Mouse (Mus musculus) right cerebral cortex, adult 18-20 months (tissue): ENCODE measurements around the gene Rnaseh2a.
A peak's percentile ranks its signal among the peaks of the same experiment; 100 is the strongest.
"Not testable (repeated sequence)": the region's sequence is repeated elsewhere in the genome, so short reads cannot be mapped to it uniquely, and the experiment has no call there.

Experiments used
- DNase-seq: peaks from one replicate; pipeline ENCODE4 v3.0.0; 2022; ENCODE audit warnings: mixed read lengths

Gene Rnaseh2a

DNA sequence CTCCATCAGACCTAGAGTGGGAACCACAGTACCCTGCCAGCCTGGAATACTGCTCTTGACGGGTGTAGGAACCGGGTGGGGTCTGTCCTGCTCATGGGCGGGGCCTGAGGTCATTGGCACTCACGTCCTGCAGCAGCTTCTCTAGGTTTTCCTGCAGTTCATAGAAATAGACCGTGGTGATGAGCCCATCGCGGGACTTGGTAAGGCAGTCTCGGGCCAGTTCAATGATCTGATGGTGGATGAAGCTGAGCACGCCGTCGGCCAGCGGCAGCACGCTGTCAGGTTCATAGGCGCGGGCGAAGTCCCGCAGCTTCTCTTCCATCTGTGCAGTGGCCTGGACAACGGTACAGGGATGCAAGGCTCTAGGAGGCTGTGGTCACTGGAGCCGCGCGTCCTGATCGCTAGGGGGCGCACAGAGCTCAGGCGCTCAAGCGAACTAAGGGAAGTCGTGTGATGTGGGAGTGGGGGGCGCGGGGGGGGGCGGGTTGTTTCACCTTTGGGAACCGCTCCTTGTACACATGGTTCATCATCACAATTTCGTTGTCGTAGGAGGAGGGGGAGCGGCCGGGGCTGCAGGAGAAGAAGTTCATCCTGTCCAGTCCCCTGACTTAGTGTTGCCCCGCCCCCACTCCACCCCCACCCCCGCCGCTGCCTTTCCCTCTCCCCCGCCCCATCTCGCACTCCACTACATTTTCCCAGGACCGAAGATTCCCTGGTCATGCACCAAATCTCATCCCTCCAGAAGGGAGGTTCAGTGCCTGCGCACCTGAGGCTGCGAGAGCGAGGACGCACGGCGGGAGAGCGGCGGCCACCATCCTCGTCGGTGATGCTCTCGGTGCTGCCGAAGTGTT is 40.9 kb downstream of the Rnaseh2a start:
- peak; percentile 63 for DNase-seq

- no peak for DNase-seq
Measured at GRCm38 (mm10) chr8:84927513-84927912, 42.1 kb downstream of the Rnaseh2a start.

- DNase-seq: no peak
Measured at GRCm38 (mm10) chr8:84925557-84925956, 44.0 kb downstream of the Rnaseh2a start.

GRCm38 (mm10) chr8:84921596-84921995 is 48.0 kb downstream of the Rnaseh2a start:
- no peak for DNase-seq

- no peak for DNase-seq
Measured at GRCm38 (mm10) chr8:84918646-84919045, 50.9 kb downstream of the Rnaseh2a start.

GRCm38 (mm10) chr8:84917781-84918180 is 51.8 kb downstream of the Rnaseh2a start:
- DNase-seq: no peak

DNA sequence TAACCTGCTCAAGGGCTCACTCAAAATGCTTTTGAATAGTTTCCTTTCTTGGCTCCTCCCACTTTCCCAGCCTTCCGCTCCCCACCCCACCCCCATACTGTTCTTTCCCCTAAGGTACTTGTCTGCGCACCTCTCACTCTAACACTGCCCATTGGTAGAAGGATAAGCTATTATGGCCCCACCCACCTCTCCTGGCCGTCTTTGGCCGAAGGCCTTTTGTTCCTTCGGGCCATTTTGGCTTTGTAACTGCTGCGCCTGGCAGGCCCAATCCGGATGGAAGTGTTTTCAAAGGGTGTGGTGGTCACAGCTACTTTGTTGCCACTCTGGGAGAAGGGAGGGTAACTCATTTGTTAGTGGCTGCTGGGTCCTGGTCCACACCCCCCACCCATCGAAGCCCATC is 54.3 kb downstream of the Rnaseh2a start:
- no peak for DNase-seq

DNA sequence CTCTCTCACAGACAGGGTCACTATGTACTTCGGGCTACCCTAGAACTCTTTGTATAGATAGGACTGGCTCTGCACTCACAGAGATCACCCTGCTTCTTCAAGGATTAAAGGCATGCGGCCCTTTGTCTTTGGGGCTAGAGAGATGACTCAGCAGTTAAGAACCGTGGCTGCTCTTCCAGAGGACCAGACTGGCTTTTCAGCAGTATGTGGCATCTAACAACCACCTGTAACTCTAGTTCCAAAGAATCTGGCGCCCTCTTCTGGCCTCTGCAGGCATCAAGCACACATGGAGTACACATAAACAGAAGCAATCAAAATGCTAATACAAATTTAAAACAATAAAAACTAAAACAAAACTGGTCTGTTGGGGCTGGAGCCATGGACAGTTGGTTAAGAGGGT is 55.6 kb downstream of the Rnaseh2a start:
- DNase-seq: no peak

GRCm38 (mm10) chr8:84913502-84913900 is 56.1 kb downstream of the Rnaseh2a start:
- no peak for DNase-seq

DNA sequence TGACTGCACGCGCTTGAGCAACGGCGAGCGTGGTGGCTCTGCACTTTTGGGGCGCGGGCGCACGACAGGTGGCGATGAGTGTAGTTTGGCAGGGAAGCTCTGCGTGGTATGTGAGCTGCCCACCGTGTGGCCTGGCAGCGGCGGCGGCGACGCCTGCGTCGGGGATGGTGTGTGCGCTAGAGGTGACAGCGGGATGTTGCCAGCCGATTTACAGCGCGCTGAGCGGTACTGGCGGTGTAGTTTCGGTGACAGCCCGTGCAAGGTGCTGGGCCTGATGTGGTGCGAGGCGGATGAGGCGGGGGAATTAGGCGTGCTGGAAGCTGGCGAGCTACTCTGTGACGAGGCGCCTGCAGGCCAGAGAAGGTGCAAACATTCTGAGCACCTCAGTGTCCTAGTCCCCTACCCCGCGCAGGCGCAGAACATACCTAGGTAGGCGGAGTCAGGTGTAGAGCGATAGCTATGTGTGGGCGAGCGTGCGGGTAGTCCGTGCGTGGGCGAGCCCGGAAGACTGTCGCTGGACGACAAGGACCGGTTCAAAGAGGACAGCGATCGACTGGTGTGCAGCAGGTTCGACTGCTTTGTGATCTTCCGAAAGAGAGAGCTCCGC is 56.6 kb downstream of the Rnaseh2a start:
- DNase-seq: peak; percentile 74

GRCm38 (mm10) chr8:84912391-84912790 is 57.2 kb downstream of the Rnaseh2a start:
- DNase-seq: no peak

GRCm38 (mm10) chr8:84911854-84912253 is 57.7 kb downstream of the Rnaseh2a start:
- no peak for DNase-seq

DNA sequence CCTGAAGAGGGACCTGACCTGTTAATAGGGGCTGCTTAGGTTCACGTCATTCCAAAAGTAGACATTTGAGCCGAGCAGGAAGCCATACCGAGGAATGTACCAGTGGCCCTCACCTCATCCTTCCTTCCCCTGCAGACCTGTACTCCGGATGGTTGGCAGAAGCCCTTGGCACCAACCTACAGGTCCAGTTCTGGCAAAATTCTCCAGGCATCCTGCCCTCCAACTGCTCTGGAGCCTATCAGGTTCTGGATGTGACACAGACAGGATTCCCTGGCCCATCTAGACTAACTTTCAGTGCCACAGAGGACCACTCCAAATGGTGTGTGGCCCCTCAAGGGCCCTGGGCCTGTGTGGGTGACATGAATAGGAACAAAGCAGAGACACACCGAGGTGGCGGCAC is 59.0 kb downstream of the Rnaseh2a start:
- DNase-seq: no peak

GRCm38 (mm10) chr8:84909949-84910348 is 59.6 kb downstream of the Rnaseh2a start:
- DNase-seq: no peak

DNA sequence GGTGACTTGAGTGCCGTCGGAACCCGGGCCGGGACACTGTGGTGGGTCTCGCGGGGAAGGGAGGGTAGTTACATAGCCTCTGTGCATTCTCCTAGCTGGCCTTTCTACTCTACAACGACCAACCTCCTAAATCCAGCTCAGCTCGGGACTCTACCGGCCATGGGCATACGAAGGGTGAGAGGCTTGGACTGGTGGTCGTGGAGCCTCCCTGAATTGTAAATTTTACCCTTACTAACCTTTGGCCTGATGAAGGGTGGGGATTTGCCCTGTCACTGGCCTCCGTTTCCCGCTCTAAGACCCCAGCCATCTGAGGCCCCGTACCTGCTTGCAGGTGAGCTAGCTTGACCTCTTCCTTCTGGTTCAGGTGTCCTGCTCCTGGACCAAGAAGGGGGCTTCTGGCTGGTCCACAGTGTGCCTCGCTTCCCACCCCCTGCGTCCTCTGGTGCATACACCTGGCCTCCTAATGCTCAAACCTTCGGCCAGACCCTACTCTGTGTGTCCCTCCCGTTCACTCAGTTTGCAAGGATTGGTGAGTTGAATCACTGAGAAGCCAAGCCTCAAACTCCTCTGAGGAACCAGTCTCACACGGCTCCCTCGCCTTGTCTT is 60.3 kb downstream of the Rnaseh2a start:
- no peak for DNase-seq

DNA sequence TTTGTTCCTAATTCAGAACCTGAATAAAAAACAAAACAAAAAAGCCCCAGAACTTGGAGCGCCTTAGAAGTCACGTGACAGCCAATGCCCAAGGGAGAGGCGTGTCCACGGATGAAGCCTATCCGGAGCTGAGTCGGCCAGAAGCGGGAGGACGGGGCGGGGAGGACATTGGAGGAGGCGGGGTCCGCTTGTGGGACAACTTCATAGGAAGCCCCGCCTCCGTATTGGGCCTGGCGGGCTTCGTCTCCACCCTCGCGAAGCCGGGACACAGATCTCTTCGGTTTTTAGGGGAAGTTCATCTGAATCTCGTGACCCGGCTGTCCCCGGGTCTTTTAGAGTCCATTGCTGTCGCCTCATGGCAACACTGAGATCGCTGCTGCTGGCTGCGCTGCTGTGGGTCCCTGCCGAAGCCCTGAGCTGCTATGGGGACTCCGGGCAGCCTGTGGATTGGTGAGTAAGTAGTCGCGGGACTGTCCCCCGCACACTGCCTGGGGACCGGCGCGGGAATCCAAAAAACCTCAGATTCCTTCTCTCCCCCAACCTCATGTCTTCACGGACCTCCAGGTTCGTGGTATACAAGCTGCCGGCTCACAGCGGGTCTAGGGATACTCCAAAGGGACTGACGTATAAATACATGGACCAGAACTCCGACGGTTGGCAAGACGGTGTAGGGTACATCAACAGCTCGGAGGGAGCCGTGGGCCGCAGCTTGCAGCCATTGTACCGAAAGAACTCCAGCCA is 61.0 kb downstream of the Rnaseh2a start, which contains the start of gene Dnase2a:
Dnase2a (plus strand) TSS at position 140 of the 741 bp plus-strand sequence.
- peak; percentile 88 for DNase-seq

DNA sequence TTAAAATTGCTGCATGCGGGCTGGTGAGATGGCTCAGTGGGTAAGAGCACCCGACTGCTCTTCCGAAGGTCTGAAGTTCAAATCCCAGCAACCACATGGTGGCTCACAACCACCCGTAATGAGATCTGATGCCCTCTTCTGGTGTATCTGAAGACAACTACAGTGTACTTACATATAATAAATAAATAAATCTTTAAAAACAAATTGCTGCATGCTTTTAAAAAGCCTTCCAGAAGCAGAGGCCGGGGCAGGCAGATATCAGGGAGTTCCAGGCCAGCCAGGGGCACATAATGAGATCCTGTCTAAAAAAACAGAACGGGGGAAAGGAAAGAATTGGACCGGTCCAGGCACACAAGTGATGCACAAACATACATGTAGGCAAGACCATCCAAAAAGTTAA is 61.6 kb downstream of the Rnaseh2a start:
- not testable (repeated sequence) for DNase-seq

GRCm38 (mm10) chr8:84907493-84907892 is 62.1 kb downstream of the Rnaseh2a start:
- no peak for DNase-seq

DNA sequence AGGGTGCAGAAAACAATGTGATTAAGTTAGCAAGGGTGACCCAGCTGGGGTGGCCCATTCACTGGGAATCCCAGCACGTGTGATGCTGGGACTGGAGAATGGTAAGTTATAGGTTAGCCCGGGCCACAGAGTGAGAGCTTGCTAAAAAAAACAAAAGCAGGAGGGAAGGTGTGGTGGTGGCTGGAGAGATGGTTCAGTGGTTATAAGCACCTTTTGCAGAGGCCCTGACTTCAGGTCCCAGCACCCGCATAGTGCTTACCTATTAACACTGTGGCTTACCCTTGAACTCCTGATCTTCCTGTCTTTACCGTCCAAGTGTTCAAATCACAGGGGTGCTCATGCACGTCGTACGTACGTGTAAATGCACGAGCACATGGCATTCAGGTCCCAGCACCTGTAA is 62.5 kb downstream of the Rnaseh2a start:
- DNase-seq: no peak
